Mouse (Mus musculus): ENCODE results near the gene Gm21970. TPM values are rescaled to one million over a fixed set of nuclear protein-coding genes. Genes with fewer than 3 reads are reported as not detected.

The Gm21970 gene
- polyA plus RNA-seq, 1 experiment from 2014 or later: not detected

DNA sequence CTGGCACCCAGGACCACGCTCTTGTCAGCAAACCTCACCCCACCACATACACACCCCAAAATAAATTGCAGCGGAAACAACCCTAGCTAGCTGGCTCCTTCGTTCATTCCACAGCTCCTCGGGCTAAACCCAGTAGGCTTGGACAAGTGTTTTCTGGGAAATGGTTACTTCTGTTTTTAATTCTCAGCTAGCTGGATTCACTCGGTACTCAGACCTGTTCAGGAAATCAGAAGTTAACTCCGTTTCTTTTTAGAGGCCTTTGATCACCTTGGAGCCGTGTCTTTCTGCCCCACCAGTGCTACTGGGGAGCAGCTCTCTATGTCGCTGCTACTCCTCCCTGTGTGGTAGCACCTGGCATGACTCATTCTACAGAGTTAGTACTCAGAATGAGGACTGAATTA lies 51.7 kb downstream of the Gm21970 start:
- no peaks in the 10 kb centered on the region for H3K36me3 ChIP-seq (ENCODE audit: control insufficient read depth, insufficient read depth, low read length)
- H3K27me3 ChIP-seq (ENCODE audit: control insufficient read depth, insufficient read depth, low read length): no peaks in the 10 kb centered on the region
- no peak overlapping the region for H3K4me2 ChIP-seq
- 75% methylated on average over 8 of the region's 8 CpGs for WGBS (ENCODE audit: insufficient replicate concordance)
- no peaks in the 10 kb centered on the region for H3K4me1 ChIP-seq (ENCODE audit: control insufficient read depth, insufficient read depth, low read length)
- ATAC-seq (replicated peaks; ENCODE audit: insufficient number of reproducible peaks, low FRiP score, low TSS enrichment): no peak
- H3K9ac ChIP-seq (ENCODE audit: low read depth, low read length): no peak overlapping the region
- H3K4me3 ChIP-seq (ENCODE audit: low read depth, low read length): no peak overlapping the region
- H3K27ac ChIP-seq (ENCODE audit: low read depth, low read length): peak overlapping the region; percentile 89; the same call in 1 of the 2 replicates
- no peaks in the 10 kb centered on the region for H3K9me3 ChIP-seq (replicated peaks; ENCODE audit: control insufficient read depth, low read length)

DNA sequence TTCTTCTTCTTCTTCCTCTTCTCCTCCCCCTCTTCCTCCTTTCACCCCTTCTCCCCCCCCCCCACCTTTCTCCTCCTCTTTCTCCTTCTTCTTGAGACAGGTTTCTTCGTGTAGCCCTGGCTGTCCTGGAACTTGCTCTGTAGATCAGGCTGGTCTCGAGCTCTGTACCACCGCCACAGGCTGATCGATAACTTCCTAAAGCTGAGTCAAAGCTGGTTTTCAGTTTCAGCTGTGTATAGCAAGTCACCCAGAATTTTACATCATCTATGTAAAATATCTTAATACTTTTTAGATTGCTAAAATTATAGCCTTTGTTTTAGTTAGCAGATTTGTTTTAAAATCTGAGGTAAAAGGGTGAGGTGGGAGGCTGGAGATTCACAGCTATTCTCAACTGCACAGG lies 53.3 kb downstream of the Gm21970 start:
- no peak overlapping the region for H3K27ac ChIP-seq (ENCODE audit: low read depth, low read length)
- H3K9me3 ChIP-seq (replicated peaks; ENCODE audit: control insufficient read depth, low read length): no peaks in the 10 kb centered on the region
- H3K4me1 ChIP-seq (ENCODE audit: control insufficient read depth, insufficient read depth, low read length): no peaks in the 10 kb centered on the region
- H3K27me3 ChIP-seq (ENCODE audit: control insufficient read depth, insufficient read depth, low read length): no peaks in the 10 kb centered on the region
- no peak overlapping the region for H3K4me2 ChIP-seq
- H3K9ac ChIP-seq (ENCODE audit: low read depth, low read length): no peak overlapping the region
- WGBS (ENCODE audit: insufficient replicate concordance): 85% methylated on average over 4 of the region's 4 CpGs
- no peak overlapping the region for H3K4me3 ChIP-seq (ENCODE audit: low read depth, low read length)
- no peak for ATAC-seq (replicated peaks; ENCODE audit: insufficient number of reproducible peaks, low FRiP score, low TSS enrichment)
- no peaks in the 10 kb centered on the region for H3K36me3 ChIP-seq (ENCODE audit: control insufficient read depth, insufficient read depth, low read length)

DNA sequence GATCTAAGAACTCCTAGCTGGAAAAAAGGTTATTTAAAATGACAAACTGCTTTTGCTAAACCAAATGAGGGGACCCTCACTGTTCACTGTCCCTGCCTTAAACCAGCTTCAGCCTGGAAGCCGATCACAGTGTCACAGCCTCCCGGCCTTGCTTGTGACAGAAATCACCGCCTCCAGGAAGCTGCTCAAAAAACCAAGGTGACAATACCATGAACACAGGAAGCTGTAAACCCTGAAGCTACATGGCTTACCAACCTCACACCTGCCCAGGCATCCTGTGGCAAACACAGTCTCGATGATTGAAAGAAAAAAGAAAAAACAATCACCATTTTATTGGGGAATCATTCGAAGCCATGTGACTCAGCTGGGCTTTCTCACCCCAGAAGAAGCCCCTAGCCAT lies 54.0 kb downstream of the Gm21970 start:
- H3K9me3 ChIP-seq (replicated peaks; ENCODE audit: control insufficient read depth, low read length): no peaks in the 10 kb centered on the region
- no peaks in the 10 kb centered on the region for H3K27me3 ChIP-seq (ENCODE audit: control insufficient read depth, insufficient read depth, low read length)
- H3K36me3 ChIP-seq (ENCODE audit: control insufficient read depth, insufficient read depth, low read length): no peaks in the 10 kb centered on the region
- no peaks in the 10 kb centered on the region for H3K4me1 ChIP-seq (ENCODE audit: control insufficient read depth, insufficient read depth, low read length)
- no peak for ATAC-seq (replicated peaks; ENCODE audit: insufficient number of reproducible peaks, low FRiP score, low TSS enrichment)
- 75% methylated on average over 5 of the region's 5 CpGs for WGBS (ENCODE audit: insufficient replicate concordance)
- H3K4me3 ChIP-seq (ENCODE audit: low read depth, low read length): no peak overlapping the region
- no peak overlapping the region for H3K27ac ChIP-seq (ENCODE audit: low read depth, low read length)
- H3K4me2 ChIP-seq: no peak overlapping the region
- H3K9ac ChIP-seq (ENCODE audit: low read depth, low read length): no peak overlapping the region

DNA sequence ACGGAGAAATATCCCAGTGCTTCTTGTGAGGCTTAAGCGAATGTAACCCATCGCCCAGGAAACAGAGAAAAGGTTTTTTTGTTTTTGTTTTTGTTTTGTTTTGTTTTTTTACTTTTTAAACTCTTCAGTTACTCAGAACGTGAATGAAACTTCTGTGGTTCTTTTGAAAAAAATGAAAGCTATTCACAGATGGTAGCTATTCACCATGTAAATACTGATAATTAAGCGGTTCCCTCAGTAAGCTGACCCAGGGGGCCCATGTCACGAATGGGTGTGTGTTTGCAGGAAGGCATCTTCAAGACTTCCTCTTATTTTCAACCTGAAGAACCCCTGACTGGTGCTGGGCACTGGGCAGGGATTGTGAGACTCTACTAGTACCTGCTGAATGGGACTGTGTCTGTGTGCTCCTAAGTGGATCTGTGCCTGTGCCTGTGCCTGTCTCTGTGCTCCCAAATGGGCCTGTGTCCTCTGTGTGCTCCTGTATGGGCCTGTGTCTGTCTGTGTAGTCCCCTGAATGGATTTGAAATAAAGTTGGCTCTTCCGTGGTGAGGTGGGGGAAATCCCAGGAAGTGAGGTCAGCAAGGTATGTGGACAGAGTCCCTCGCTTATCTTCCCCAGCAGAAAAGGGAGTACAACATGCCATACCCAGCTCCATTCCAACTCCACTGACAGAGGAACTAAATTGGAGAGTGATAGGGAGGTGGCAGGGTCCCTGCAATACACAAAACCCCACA lies 55.4 kb downstream of the Gm21970 start:
- Histone ChIP-seq H3K27me3 (ENCODE audit: control insufficient read depth, insufficient read depth, low read length) (no peaks in the 10 kb centered on the region), H3K4me1 (ENCODE audit: control insufficient read depth, insufficient read depth, low read length) (no peaks in the 10 kb centered on the region), H3K27ac (ENCODE audit: low read depth, low read length) (no peak overlapping the region), H3K9ac (ENCODE audit: low read depth, low read length) (no peak overlapping the region), H3K36me3 (ENCODE audit: control insufficient read depth, insufficient read depth, low read length) (no peaks in the 10 kb centered on the region), H3K4me3 (ENCODE audit: low read depth, low read length) (no peak overlapping the region), H3K4me2 (no peak overlapping the region), H3K9me3 (replicated peaks; ENCODE audit: control insufficient read depth, low read length) (no peaks in the 10 kb centered on the region)
- ATAC-seq (replicated peaks; ENCODE audit: insufficient number of reproducible peaks, low FRiP score, low TSS enrichment): no peak
- 70% methylated on average over 8 of the region's 8 CpGs for WGBS (ENCODE audit: insufficient replicate concordance)

DNA sequence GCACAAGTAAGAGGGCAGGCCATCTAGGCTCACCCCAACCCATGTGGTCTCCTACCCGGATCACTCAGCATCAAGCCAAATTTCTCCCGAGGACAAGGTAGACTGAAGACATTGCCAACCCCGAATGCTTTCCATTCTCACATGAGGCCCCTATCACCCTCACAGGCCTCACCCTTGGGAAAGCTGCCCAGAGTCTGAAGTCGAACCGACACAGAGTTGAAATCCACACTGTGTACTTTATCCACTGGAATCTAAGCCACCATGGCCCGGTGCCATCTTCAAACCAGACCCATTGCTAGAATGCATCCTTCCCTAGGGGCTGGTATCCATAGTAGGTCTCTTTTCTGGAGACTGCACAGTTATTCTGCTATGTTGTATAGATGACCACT lies 56.0 kb downstream of the Gm21970 start:
- Histone ChIP-seq H3K27ac (ENCODE audit: low read depth, low read length) (no peak overlapping the region), H3K27me3 (ENCODE audit: control insufficient read depth, insufficient read depth, low read length) (no peaks in the 10 kb centered on the region), H3K4me3 (ENCODE audit: low read depth, low read length) (no peak overlapping the region), H3K9me3 (replicated peaks; ENCODE audit: control insufficient read depth, low read length) (no peaks in the 10 kb centered on the region), H3K4me1 (ENCODE audit: control insufficient read depth, insufficient read depth, low read length) (0 out of 2 replicates have a peak, but pooled peaks cover 2% of the 10 kb centered on the region), H3K36me3 (ENCODE audit: control insufficient read depth, insufficient read depth, low read length) (no peaks in the 10 kb centered on the region), H3K4me2 (no peak overlapping the region), H3K9ac (ENCODE audit: low read depth, low read length) (no peak overlapping the region)
- 86% methylated on average over 6 of the region's 6 CpGs for WGBS (ENCODE audit: insufficient replicate concordance)
- no peak for ATAC-seq (replicated peaks; ENCODE audit: insufficient number of reproducible peaks, low FRiP score, low TSS enrichment)

DNA sequence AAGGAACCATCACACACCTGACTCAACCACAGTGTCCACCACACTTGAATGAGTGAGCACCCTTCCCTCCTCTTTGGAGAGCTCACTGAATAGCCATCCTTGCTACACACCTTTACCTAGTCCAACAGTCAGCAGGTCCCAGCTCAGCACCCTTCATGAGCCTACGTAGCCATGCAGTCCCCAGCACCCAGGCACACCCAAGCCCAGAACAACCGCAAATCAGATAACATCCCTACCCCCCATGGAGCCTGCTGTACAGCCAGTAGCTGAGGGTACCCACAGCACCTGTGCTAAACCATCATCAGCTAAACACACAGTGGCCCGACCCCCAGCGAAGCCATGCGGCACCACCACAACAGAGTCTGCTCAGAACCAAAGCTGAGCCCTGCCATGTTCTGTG lies 56.6 kb downstream of the Gm21970 start:
- Histone ChIP-seq H3K27ac (ENCODE audit: low read depth, low read length) (no peak overlapping the region), H3K9ac (ENCODE audit: low read depth, low read length) (no peak overlapping the region), H3K4me2 (no peak overlapping the region), H3K9me3 (replicated peaks; ENCODE audit: control insufficient read depth, low read length) (no peaks in the 10 kb centered on the region), H3K36me3 (ENCODE audit: control insufficient read depth, insufficient read depth, low read length) (no peaks in the 10 kb centered on the region), H3K4me1 (ENCODE audit: control insufficient read depth, insufficient read depth, low read length) (0 out of 2 replicates have a peak, but pooled peaks cover 2% of the 10 kb centered on the region), H3K27me3 (ENCODE audit: control insufficient read depth, insufficient read depth, low read length) (no peaks in the 10 kb centered on the region), H3K4me3 (ENCODE audit: low read depth, low read length) (no peak overlapping the region)
- 89% methylated on average over 5 of the region's 5 CpGs for WGBS (ENCODE audit: insufficient replicate concordance)
- ATAC-seq (replicated peaks; ENCODE audit: insufficient number of reproducible peaks, low FRiP score, low TSS enrichment): no peak

DNA sequence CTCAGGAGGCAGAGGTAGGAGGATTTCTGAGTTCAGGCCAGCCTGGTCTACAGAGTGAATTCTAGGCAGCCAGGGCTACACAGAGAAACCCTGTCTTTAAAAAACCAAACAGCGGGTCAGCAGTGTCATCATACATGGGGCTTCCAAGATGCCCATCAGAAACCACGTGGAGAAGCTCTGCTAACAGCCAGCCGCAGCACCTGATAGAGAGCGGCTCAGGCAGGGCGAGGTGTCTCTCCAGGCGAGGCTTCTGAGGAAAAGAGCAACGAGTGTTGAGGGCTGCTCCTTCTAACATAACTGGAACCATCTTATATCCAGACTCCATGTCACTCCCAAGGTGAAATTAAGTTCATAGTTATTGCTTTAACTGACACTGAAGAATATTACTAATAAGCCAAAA lies 57.4 kb downstream of the Gm21970 start:
- Histone ChIP-seq H3K4me3 (ENCODE audit: low read depth, low read length) (no peak overlapping the region), H3K9me3 (replicated peaks; ENCODE audit: control insufficient read depth, low read length) (no peaks in the 10 kb centered on the region), H3K9ac (ENCODE audit: low read depth, low read length) (no peak overlapping the region), H3K36me3 (ENCODE audit: control insufficient read depth, insufficient read depth, low read length) (no peaks in the 10 kb centered on the region), H3K4me1 (ENCODE audit: control insufficient read depth, insufficient read depth, low read length) (0 out of 2 replicates have a peak, but pooled peaks cover 2% of the 10 kb centered on the region), H3K27me3 (ENCODE audit: control insufficient read depth, insufficient read depth, low read length) (no peaks in the 10 kb centered on the region), H3K4me2 (no peak overlapping the region), H3K27ac (ENCODE audit: low read depth, low read length) (no peak overlapping the region)
- 66% methylated on average over 7 of the region's 7 CpGs for WGBS (ENCODE audit: insufficient replicate concordance)
- ATAC-seq (replicated peaks; ENCODE audit: insufficient number of reproducible peaks, low FRiP score, low TSS enrichment): no peak

DNA sequence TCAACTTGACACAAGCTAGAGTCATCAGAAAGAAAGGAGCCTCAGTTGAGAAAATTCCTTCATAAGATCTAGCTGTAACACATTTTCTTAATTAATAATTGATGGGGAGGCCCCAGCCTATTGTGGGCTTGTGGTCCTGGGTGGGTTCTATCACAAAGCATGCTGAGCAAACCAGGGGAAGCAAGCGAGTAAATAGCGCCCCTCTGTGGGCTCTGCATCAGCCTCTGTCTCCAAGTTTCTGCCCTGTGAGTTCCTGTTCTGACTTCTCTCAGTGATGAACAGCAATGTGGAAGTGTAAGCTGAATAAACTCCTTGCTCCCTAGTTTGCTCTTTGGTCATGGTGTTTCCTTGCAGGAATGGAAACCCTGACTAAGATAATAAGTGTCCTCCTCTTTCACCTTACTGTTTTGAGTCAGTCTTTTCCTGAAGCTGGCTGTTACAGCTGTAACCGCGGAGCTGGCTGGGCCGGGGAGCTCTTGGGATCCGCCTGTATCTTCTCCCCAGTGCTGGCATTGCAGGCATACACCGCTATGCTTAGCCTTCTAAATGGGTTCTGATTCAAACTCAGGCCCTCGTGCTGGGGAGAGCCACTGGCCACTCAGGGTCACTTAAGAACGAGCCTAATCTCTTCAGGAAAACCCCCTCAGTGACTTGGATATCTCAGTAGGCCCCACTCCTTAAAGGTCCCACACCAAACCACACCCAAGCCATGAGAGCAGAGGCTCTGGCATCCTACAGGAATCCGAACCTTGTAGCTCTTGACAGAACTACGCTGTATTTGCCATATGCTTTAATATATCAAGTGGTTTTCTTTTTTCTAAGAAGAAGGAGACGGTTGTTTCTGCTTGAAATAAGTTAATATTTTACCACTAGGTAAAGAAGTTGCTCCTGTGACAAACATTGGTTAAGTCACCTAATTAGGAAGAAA lies 58.9 kb downstream of the Gm21970 start:
- 79% methylated on average over 12 of the region's 12 CpGs for WGBS (ENCODE audit: insufficient replicate concordance)
- no peak overlapping the region for H3K4me3 ChIP-seq (ENCODE audit: low read depth, low read length)
- H3K4me2 ChIP-seq: no peak overlapping the region
- no peaks in the 10 kb centered on the region for H3K9me3 ChIP-seq (replicated peaks; ENCODE audit: control insufficient read depth, low read length)
- 0 out of 2 replicates have a peak, but pooled peaks cover 2% of the 10 kb centered on the region for H3K4me1 ChIP-seq (ENCODE audit: control insufficient read depth, insufficient read depth, low read length)
- H3K9ac ChIP-seq (ENCODE audit: low read depth, low read length): no peak overlapping the region
- no peak overlapping the region for H3K27ac ChIP-seq (ENCODE audit: low read depth, low read length)
- H3K27me3 ChIP-seq (ENCODE audit: control insufficient read depth, insufficient read depth, low read length): no peaks in the 10 kb centered on the region
- no peak for ATAC-seq (replicated peaks; ENCODE audit: insufficient number of reproducible peaks, low FRiP score, low TSS enrichment)
- H3K36me3 ChIP-seq (ENCODE audit: control insufficient read depth, insufficient read depth, low read length): no peaks in the 10 kb centered on the region
